ENCODE assay signal across 1 mouse cellular context in genomic region chr11:51032851-51033250, GRCm38 (mm10).
TF ChIP-seq lines count a peak whose summit lies in the region.

No protein-coding gene starts in this region.

TF ChIP-seq in CH12.LX, 34 proteins besides CTCF, POLR2A, EP300 and RAD21 (continued from another document):
- TF ChIP-seq TCF12 (IDR thresholded peaks at IDR 0.05; ENCODE audit: low read depth, low read length) (no peak), SMC3 (IDR thresholded peaks at IDR 0.05; ENCODE audit: low read depth, low read length) (peak; percentile 7; the same call in 1 of the 2 replicates), MXI1 (IDR thresholded peaks at IDR 0.05; ENCODE audit: low read depth, low read length) (no peak), MAFK (IDR thresholded peaks at IDR 0.05; ENCODE audit: insufficient replicate concordance, low read length) (no peak)
